Mouse (Mus musculus) bone marrow macrophage, adult 2 months (primary cell): Measurements from ENCODE around the gene Olfr725. TPM values are rescaled to one million over a fixed set of nuclear protein-coding genes. Genes with fewer than 3 reads are reported as not detected.

Experiments
- H3K27ac ChIP-seq: 2 replicates; pipeline ENCODE4 v1.5.1; 2012; ENCODE audit warnings: low read depth, low read length; ENCODE audit not compliant: insufficient read depth
- H3K4me1 ChIP-seq: 2 replicates; pipeline ENCODE4 v1.6.1; 2012; ENCODE audit warnings: low read length; ENCODE audit not compliant: control insufficient read depth, insufficient read depth
- H3K4me3 ChIP-seq: 2 replicates; pipeline ENCODE4 v1.5.1; 2012; ENCODE audit warnings: mild to moderate bottlenecking, low read length, moderate library complexity; ENCODE audit not compliant: insufficient read depth
- CTCF ChIP-seq: IDR thresholded peaks from 2 replicates; pipeline ENCODE4 v1.5.1; 2012; ENCODE audit warnings: low read depth, mild to moderate bottlenecking, low read length, moderate library complexity
- POLR2A ChIP-seq: IDR thresholded peaks from 2 replicates; pipeline ENCODE4 v1.6.1; 2012; ENCODE audit warnings: mild to moderate bottlenecking, low read depth, low read length, borderline replicate concordance
- polyA plus RNA-seq: library from polyadenylated mRNA; stranded (reverse); fragments of >200 nt; gene quantifications from 2 replicates; pipeline ENCODE4 v1.2.4, GENCODE M21; 2012; ENCODE audit not compliant: missing spikeins, insufficient read depth, insufficient read length

Olfr725 gene
- not detected in 2 replicates for polyA plus RNA-seq

DNA sequence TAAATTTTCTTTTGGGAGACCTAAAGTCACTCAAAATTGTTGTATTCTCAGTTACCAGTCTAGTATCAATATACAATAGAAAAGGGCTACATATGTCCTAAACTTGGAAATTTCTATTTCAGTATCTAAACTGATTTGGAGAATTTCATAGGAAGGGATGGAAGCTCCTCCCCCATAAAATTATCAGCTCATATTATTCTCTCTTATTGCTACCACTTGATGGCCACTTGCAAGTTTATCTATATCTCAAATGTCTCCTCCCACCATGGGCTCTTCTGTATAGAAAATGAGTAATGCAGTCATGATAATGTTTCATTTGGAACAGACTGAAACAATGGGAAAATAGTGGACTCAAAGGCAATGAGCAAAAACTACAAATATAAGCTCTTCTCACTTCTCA lies at the start of gene Olfr725:
Gene Olfr725 (minus strand): TSS at position 101 of the 400 bp plus-strand sequence.
- no peak within 1 kb of the TSS for H3K27ac ChIP-seq
- H3K4me1 ChIP-seq = no peaks in the 10 kb centered on the region
- TF ChIP-seq CTCF = no peak
- H3K4me3 ChIP-seq = no peak within 1 kb of the TSS

DNA sequence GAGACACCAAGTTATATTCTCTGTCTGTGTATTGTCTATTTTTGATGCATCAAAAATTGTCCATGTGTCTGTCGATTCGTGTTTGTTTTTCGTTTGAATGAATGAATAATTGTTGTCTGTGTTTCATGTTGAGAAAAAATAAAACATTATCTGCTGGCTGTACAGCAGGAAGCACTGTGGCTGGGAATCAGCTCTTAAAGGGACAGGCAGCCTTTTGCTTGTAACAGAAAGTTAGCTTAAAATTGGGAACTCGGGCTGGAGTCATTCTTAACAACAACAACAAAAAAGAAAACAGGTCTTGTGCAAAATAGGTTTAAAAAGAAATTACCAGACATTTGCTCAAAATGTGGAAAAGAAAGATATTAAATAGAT lies 22.5 kb upstream of the Olfr725 start:
- Histone ChIP-seq H3K27ac (0 out of 2 replicates have a peak overlapping the region, but pooled peaks have one; percentile 32), H3K4me3 (peak overlapping the region; percentile 68), H3K4me1 (peaks cover 6% of the 10 kb centered on the region; the same call in 1 of the 2 replicates)
- TF ChIP-seq POLR2A (no peak), CTCF (no peak)

DNA sequence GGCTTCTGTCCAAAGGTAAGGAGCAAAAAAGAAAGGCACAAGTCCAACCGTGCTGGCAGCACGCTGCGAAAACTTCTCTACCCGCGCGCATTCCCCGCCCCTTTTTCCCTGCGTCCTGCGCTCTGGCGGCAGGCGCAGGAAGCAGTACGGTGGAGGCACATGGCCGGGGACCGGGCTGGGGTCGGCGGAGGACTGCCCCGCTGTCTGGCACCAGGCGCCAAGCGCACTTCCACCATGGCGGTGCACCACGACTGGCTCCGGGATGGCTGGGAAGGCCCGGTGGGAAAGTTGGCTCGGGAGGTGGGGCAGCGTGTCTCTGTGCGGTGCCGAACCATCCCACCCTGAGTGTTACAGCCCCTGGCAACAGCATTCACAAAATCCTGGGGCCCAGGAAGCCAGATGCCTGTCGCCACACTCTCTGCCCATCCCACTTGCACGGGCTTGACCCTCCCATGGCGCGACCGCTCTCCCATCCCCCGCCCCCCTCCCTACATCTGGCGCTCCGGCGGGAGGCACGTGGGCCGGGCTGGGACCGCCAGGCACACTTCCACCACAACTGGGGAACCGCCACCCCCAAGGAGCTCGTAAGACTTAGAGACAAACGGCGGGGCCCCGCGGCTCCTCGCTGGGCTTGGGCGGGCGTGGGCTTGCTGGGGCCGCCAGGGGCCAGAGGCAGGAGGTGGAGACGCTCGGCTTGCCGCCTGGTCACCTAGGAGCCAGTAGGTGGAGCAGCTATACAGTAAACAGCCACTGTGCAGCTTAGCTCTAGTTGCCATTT lies 22.0 kb upstream of the Olfr725 start:
- Histone ChIP-seq H3K4me1 (peaks cover 6% of the 10 kb centered on the region; the same call in 1 of the 2 replicates), H3K4me3 (peak overlapping the region; percentile 68), H3K27ac (peak overlapping the region; percentile 32)
- TF ChIP-seq POLR2A (no peak), CTCF (no peak)

GRCm38 (mm10) chr14:50061590-50061954 lies 21.4 kb upstream of the Olfr725 start:
- peak overlapping the region; percentile 68 for H3K4me3 ChIP-seq
- peaks cover 6% of the 10 kb centered on the region; the same call in 1 of the 2 replicates for H3K4me1 ChIP-seq
- no peak for TF ChIP-seq CTCF
- TF ChIP-seq POLR2A = no peak
- H3K27ac ChIP-seq = no peak overlapping the region

DNA sequence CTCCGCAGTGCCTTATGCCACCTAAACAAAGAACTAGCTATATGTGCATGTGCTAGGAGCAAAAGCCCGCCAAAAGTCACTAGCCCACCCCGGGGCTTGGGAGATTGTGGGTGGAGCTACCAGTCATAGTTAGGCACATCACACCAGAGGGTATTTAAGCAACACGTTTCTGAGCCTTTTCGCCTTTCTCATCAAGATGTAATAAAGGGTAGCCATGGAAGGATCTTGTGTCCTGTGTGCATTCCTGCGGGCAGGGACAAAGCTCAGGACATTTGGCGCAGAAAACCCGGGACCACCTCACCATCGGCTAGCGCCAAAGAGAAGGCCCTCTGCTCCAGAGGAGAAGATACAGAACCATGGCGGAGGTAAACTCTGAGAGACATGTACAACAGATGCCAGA lies 21.0 kb upstream of the Olfr725 start:
- Histone ChIP-seq H3K4me1 (peaks cover 6% of the 10 kb centered on the region; the same call in 1 of the 2 replicates), H3K27ac (no peak overlapping the region), H3K4me3 (peak overlapping the region; percentile 68)
- no peak for TF ChIP-seq POLR2A
- TF ChIP-seq CTCF = no peak

DNA sequence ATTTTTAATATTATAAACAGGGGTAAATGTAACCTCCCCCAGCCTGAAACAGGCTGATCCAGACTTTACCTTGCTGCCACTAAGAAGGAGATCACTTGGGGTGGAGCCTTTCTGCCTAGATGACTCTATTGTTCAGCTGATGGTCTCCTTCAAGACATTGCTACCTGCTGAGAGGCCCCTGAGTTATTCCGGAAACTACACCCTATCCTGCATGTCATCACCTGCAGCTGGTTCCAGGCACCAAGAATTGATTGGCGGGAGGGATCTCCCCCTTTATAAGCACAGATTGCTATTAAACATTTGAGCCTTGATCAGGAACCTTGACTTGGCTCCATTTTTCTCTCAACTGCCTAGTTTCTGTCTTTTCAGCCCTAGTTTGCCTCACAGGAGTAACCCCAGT lies 8.1 kb downstream of the Olfr725 start:
- TF ChIP-seq POLR2A (no peak), CTCF (no peak)
- Histone ChIP-seq H3K4me1 (no peaks in the 10 kb centered on the region), H3K27ac (no peak overlapping the region), H3K4me3 (no peak overlapping the region)

DNA sequence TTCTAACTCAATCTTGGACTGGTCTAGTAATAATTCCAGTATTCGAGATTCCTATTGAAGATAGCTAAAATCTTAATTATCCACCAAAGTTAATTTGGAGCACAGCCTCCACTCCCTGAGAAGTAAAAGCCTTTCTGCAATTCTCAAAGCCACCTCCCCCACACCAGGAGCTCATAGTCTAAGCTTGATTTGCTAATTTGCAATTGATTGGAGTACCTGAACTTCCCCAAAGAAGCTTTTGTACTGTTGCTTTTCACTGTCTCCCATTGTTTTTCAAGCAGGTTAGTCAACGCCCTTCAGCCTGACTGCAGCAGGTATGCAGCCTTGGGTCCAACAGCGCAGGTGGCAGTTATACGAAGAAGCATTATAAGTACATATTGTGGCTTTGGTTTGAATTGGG lies 8.8 kb downstream of the Olfr725 start:
- no peak overlapping the region for H3K27ac ChIP-seq

GRCm38 (mm10) chr14:50026371-50026770 lies 13.8 kb downstream of the Olfr725 start:
- Histone ChIP-seq H3K4me3 (no peak overlapping the region), H3K4me1 (no peaks in the 10 kb centered on the region), H3K27ac (no peak overlapping the region)
- TF ChIP-seq CTCF = no peak
- no peak for TF ChIP-seq POLR2A

More for the DNA sequence above, 8.8 kb downstream of the Olfr725 start:
- H3K4me3 ChIP-seq = no peak overlapping the region
- TF ChIP-seq POLR2A (no peak), CTCF (no peak)
- H3K4me1 ChIP-seq = no peaks in the 10 kb centered on the region

Other genes starting within 250 kb of the Olfr725 start
- gene Olfr722, start 138.4 kb downstream of the Olfr725 start, polyA plus RNA-seq = not detected in 2 replicates
- not detected in 2 replicates for gene Olfr723, start 108.6 kb downstream of the Olfr725 start, polyA plus RNA-seq
- not detected in 2 replicates for gene Olfr724, start 77.1 kb downstream of the Olfr725 start, polyA plus RNA-seq
- not detected in 2 replicates for gene Olfr726, start 50.6 kb upstream of the Olfr725 start, polyA plus RNA-seq
- gene Olfr727, start 82.8 kb upstream of the Olfr725 start, polyA plus RNA-seq = not detected in 2 replicates
- gene Olfr728, start 102.3 kb upstream of the Olfr725 start, polyA plus RNA-seq = 0.67 TPM in 1 of 2 replicates, not detected in the other
- gene Olfr729, start 112.5 kb upstream of the Olfr725 start, polyA plus RNA-seq = not detected in 2 replicates
- gene Olfr730, start 147.8 kb upstream of the Olfr725 start, polyA plus RNA-seq = not detected in 2 replicates
- gene Olfr731, start 201.5 kb upstream of the Olfr725 start, polyA plus RNA-seq = not detected in 2 replicates
- gene Olfr732, start 243.8 kb upstream of the Olfr725 start, polyA plus RNA-seq = not detected in 2 replicates